Mouse (Mus musculus): Measurements from ENCODE around the gene Wwtr1. TPM values are rescaled to one million over a fixed set of nuclear protein-coding genes. Genes with fewer than 3 reads are reported as not detected.

Wwtr1 gene
- 3.4 and 3.6 TPM in 2 replicates for polyA plus RNA-seq (2015; fragmentation: Nextera tagmentation; extraction: Ambion mirVana)

- peak; percentile 3 for DNase-seq (ENCODE audit: low spot score)
Measured at GRCm38 (mm10) chr3:57575660-57576055, at the start of gene Wwtr1. Wwtr1 (minus strand) TSS chr3:57575910.

GRCm38 (mm10) chr3:57619718-57620117 lies 44.0 kb upstream of the Wwtr1 start:
- no peak for DNase-seq (ENCODE audit: low spot score)

GRCm38 (mm10) chr3:57615652-57616051 lies 39.9 kb upstream of the Wwtr1 start:
- DNase-seq (ENCODE audit: low spot score) = no peak

DNA sequence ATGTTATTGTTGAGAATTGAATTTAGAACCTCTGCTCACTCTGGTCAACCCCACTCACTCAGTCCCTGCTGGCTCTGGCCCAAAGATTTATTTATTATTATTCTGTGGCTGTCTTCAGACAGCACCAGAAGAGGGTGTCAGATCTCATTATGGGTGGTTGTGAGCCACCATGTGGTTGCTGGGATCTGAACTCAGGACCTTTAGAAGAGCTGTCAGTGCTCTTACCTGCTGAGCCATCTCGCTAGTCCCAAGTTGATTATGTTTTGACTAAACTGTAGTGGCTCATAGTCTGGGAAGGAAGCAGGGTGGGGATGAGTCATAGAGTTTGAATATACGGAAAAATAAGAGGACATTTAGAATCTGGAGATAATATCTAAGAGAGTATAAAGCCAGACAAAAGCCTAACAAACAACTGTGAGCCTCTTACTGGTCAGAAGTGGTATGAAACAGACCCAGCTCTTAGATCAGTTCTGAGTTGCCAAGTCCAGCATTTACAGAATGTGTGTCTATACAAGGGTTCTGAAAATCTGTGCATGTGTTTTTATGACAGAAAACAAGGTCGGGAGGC lies 36.8 kb upstream of the Wwtr1 start:
- DNase-seq (ENCODE audit: low spot score) = no peak

GRCm38 (mm10) chr3:57611776-57612175 lies 36.1 kb upstream of the Wwtr1 start:
- DNase-seq (ENCODE audit: low spot score) = no peak

GRCm38 (mm10) chr3:57604618-57605015 lies 28.9 kb upstream of the Wwtr1 start:
- no peak for DNase-seq (ENCODE audit: low spot score)

DNA sequence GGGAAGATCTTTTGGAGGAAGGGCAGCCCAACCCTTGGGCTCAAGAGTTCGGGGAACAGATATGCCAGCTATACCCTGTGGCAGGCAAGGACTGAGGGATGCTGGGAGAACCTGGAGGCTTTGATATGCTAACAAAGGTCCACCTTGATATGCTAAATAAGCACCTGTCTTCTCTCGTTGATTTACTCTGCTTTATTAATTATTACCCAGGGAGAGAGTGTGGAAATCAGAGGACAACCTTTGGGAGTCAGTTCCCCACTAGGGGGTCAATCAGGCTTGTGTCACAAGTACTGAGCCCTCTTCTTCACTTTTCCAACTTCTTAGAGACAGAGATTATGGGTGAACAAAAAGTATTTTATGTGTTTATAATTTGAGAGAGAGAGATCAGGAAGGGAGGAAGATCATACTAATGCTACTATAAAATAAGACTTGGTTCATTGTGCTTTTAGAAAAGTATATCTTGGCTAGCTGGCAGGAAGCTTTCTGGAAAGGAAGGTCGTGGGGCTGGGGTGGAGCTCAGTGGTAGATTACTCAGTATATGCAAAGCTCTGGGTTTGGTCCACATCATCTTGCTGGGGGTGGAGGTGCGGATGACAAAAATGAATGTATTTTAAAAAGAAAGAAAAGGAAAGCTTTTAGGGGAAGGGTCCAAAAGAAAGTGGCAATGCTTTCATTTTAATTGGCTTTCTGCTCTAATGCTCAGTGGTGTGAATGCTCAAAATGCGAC lies 28.3 kb upstream of the Wwtr1 start:
- DNase-seq (ENCODE audit: low spot score) = no peak

DNA sequence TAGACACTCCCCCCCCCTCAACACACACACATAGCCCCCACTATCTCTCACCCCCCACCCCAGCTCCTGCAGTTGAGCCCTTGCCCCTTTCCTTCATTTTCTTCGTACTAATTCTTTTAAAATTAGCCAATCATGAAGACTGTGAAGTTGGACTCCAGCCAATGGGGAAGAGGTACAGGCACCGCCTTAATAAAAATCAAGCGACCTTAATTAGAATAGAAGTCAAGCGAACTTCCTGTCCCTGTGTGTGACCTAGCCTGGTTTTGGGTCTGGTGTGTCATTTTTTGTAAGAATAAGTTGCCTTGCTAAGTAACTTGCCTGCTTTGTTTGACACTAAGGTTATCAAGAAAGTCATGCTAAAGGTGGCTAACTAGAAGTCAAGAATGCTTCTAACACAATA lies 26.9 kb upstream of the Wwtr1 start:
- no peak for DNase-seq (ENCODE audit: low spot score)

- DNase-seq (ENCODE audit: low spot score) = no peak
Measured at GRCm38 (mm10) chr3:57596566-57596965, 20.9 kb upstream of the Wwtr1 start.

- no peak for DNase-seq (ENCODE audit: low spot score)
Measured at GRCm38 (mm10) chr3:57595506-57595905, 19.8 kb upstream of the Wwtr1 start.

GRCm38 (mm10) chr3:57585967-57586366 lies 10.3 kb upstream of the Wwtr1 start:
- DNase-seq (ENCODE audit: low spot score) = no peak

DNA sequence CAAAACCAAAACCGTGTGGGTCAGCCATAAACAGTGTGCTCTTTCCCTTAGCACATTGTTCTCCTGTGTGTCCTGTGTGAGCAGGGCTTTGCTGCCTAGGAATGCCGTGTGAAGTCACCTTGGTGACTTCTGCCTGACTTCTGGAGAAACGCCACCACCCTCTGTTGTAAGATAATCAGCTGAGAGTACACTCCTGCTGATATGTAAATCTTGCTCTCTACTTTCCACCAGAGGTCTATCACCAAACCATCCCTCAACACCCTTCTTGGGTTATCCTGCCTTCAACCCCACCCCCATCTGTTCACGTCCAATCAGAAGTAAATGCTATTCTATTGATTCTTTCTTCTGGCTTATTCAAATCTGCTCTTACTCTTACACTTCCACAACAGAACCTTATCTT lies 7.8 kb upstream of the Wwtr1 start:
- no peak for DNase-seq (ENCODE audit: low spot score)

DNA sequence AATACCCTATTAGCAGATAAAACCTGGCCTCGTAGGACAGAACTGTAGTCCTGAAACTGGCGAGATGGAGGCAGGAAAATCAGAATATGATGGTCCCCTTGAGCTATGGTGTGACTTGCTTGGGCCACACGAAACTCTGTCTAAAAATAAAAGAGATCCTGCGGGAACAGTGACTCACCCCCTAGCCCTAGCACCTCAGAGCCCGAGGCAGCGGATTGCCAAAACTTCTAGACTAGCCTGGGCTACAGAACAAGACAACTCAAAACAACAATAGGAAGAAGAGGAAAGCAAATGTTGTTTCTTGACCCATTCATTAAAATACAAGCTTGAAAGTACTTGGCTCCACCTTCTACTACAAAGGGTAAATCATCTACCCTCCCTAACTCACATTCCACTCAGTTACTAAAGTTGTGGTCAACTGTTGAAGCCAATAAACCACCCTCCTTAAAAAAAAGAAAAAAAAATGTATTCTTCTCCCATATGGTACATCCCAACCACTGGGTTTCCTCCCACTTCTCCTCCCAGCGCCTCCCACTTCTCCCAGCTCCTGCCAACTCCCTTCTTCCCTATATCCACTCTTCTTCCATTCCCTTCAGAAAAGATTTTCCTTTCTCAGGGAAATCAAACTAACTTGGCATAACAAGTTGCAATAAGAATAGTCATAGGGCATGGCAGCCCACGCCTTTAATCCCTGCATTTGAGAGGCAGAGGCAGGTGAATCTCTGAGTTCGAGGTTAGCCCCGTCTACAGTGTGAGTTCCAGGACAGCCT lies 4.9 kb upstream of the Wwtr1 start:
- no peak for DNase-seq (ENCODE audit: low spot score)

DNA sequence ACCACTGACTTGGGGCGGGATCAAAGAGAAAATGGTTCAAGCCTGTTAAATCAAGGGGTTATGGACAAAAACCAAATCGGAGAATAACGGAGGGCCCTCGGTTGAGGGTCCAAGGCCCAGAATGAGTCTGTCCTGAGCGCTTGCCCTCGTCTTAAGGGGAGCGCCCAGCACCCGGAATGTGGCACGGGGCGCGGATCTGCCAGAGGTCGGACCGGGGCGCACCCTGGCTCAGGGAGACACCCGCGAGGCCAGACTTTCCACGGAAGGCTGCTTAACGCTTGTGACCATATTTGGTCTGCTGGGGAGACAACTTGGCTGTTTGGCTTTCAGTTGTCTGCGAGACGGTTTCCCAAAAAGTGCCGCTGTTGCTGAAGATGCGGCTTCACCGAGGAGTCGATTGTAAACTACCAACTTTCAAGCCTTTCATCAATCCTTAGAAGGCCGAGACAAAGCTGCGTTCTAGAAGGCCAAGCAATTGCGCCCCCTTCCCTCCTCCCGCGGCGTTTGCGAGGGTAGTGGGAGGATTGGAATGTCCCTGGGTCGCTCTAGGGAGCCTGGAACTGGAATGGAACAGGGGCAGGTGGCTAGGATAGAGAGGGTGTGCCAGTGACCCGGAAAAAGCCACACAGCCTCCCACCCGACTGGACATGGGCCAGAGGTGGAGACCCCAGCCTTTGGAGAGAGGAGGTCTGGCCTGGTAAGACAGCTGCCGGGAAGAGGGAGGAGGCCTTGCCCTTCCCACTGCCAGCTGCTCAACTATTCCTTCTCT lies 530 bp upstream of the Wwtr1 start:
- DNase-seq (ENCODE audit: low spot score) = no peak

GRCm38 (mm10) chr3:57574885-57575659 lies 638 bp downstream of the Wwtr1 start:
- DNase-seq (ENCODE audit: low spot score) = no peak

DNA sequence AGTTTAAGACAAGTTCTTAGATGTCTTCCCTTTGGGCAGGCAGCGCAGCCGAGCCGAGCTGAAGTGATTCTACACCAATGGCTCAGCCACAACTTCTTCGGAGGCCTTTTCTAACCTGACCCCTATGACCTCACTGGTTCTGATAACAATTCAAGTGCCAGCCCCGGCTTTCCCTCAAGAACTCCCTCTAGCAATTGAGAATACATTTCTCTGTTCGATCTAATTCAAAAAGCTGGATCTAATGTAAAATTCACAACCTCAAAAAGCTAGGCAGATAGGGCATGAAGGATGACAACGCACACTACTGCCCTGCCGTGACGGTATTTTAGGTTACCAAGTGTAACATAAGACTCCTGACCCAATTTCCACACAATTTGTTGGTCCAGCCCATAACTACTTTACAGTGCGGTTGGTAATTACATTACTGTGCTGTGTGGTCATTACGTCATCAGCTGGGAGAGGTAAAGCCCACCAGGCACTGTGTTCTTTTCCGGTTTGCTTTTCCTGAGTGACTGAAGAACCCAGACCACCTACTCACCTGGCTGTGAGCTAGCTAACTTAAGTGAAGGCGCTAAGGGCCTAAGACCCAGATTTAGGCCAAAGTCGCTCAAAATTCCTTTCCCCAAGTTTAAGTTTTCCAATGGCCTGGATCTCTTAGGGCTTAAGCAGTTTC lies 1.7 kb downstream of the Wwtr1 start:
- no peak for DNase-seq (ENCODE audit: low spot score)

- no peak for DNase-seq (ENCODE audit: low spot score)
Measured at GRCm38 (mm10) chr3:57572331-57572975, 3.3 kb downstream of the Wwtr1 start.

DNA sequence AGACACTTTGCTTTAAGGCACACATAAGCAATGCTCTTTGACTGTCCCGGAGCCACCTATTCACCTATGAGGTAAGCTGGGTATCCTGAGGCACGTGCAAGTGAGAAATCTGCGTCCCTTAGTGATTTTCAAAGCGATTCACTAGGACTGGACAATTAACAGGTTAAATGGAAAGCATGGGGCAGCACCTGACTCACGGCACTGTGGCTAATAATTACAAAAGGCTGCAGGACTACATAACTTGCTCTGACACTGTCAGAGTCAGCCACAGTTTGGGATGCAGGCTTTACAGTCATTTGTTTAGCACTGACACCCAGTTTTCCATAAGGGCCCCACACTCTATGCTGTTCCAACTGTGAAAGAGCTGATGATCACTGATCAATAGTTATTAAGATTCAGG lies 9.1 kb downstream of the Wwtr1 start:
- no peak for DNase-seq (ENCODE audit: low spot score)

GRCm38 (mm10) chr3:57563627-57564026 lies 12.1 kb downstream of the Wwtr1 start:
- no peak for DNase-seq (ENCODE audit: low spot score)

- DNase-seq (ENCODE audit: low spot score) = no peak
Measured at GRCm38 (mm10) chr3:57562996-57563506, 12.7 kb downstream of the Wwtr1 start.
